Mouse (Mus musculus) retina, adult 2 months (tissue): Measurements from ENCODE around the gene Elavl4.

Experiments used
- DNase-seq: peaks from one replicate; pipeline ENCODE4 v3.0.0-alpha.2; 2012; ENCODE audit warnings: low read depth, low spot score

Gene Elavl4

GRCm38 (mm10) chr4:110351178-110352000 is at the start of gene Elavl4:
Elavl4 (minus strand) TSS chr4:110351909.
- DNase-seq = peak; percentile 6

GRCm38 (mm10) chr4:110397618-110398045 is 45.9 kb upstream of the Elavl4 start, which contains the start of gene Agbl4:
Agbl4 (plus strand) TSS chr4:110397661.
- no peak for DNase-seq

- no peak for DNase-seq
Observed at GRCm38 (mm10) chr4:110396221-110396620, 44.5 kb upstream of the Elavl4 start.

DNA sequence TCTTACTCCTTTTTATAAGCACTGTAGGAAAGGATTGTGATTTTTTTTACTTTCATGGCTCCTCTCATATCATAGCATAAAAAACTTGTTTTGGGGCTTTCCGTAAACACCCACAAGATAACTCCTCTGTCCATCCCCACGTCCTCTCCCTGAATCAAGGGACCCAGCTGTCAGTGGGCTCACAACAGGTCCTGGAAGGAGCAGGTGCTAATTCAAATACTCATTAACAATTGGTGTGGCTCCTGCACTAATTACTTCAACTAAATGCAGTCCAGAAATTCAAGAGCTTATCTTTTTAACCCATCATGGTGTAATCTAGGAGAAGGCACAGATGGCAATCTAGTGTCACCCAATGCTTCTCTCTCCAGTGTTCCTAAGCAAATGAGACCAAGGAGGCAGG is 8.9 kb upstream of the Elavl4 start:
- no peak for DNase-seq

DNA sequence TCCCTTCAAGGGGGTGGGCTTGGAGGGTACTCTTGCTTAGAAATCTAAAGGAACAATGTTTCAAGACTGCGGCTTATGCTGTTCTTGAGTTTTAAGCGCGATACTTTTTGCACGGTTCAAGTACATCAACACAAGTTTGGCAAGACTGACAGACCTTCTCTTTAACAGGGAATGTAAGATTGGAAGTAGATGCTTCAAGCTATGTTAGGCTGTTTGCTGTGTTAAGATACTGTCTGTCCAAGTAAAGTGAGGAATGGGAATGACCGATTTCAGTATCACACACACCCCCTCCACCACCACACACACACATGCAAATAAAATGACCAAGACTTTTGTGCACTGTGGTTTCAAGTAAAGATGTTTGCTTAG is 276 bp upstream of the Elavl4 start:
- peak; percentile 20 for DNase-seq

DNA sequence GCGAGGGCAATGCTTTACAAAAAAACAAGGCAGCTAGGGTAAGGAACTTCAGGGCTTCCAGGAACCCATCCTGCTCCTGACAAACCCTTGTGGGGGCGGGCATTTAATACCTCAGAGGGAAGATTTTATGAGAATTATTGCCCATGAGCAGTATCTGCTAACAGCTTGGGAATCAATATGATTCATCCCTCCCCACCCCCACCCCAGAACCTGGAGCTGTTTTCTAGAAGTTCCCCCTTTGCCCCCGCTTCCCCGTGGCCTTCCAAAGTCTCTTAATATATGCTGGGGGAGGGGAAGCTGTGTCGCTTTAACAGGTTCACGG is 892 bp downstream of the Elavl4 start:
- no peak for DNase-seq

DNA sequence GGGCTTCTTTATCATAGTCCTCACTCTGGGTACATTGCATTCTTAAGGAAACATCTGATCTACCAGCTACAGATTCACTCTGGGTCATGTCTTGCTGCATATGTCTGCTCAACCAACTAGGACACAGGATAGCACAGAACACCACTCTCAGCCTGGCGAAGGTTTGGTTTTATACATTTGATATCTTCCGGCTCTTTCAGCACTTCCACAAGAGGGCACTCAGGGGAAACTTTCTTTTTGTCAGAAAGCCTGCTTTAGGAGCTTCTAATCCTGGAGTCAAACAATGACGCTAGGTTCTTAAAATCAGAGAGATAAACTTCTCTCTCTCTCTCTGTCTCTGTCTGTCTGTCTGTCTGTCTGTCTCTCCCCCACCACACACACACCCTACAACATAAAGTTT is 27.8 kb downstream of the Elavl4 start:
- no peak for DNase-seq

GRCm38 (mm10) chr4:110312126-110312525 is 39.6 kb downstream of the Elavl4 start:
- DNase-seq = no peak

GRCm38 (mm10) chr4:110306972-110307371 is 44.7 kb downstream of the Elavl4 start:
- DNase-seq = no peak

DNA sequence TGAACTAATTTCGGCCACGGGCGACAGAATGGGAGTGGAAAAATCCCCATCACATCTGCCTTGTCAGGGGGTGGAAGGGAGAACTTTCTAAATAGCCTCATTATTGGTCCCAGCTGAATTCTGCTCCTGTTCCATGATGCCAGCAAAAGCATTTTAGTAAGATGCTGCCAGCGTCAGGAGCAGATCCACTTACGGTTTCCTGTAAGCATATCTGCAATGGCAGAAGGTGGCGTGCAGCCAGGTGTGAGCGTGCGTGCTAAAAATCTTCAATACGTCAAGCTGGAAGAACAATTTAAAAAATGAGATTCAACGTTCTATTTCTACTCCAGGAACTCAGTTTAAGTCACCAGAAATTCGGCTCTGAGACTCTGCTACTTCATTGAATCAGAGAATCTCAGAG is 45.1 kb downstream of the Elavl4 start:
- no peak for DNase-seq

DNA sequence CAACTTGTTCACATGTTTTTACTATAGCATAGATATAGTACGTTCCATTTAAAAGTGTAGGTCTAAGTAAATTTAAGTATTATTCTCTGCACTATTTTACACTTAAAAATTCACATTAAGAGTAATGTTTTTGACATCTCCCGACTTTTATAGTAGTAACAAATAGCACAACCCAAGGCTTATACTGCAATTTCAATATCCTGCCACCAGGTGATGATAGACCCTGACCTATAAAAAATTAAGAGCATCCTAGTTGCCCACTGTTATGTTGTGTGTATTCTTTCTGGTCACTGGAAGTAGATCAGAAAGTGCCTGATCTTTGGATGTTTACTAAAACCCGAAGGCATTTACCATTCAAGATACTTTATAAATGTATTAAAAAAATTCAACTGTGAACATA is 55.9 kb downstream of the Elavl4 start:
- DNase-seq = no peak

- no peak for DNase-seq
Observed at GRCm38 (mm10) chr4:110293238-110293637, 58.5 kb downstream of the Elavl4 start.

DNA sequence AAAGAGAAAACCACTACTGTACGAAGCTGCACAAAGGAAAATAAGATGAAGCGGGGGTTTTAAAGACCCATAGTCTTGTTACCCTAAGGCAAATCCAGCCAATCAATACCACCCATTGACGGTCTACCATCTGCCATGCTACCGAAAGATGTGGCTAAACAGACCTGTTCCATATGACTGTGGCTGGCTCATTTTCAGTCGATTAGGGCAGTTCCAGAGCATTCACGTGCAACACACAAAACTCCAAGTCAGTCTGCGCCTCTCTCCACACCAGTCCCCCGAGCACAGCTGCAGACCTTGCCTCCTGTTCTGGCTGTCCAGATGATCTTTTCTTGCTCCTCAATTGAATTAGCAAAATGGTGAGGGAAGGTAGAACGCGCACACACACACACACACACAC is 59.2 kb downstream of the Elavl4 start:
- no peak for DNase-seq

- DNase-seq = no peak
Observed at GRCm38 (mm10) chr4:110290544-110291095, 61.1 kb downstream of the Elavl4 start.

DNA sequence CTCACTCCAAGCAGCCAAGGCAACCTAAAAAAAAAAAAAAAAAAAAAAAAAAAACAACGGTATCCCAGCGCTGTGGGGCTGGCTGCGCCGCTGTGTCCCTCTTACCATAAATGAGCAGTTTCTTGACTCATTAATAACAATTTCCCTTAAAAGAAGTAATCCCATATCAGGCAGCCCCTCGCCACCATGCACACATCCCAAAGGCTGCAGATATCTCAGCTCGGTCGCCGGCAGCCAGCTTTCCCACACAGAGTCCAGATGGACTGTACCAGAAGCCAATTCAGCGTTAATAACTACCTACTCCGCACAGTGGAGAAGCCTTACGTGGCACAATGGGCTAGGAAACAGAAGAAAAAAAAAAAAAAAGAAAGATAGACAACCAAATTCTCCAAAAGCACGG is 61.7 kb downstream of the Elavl4 start:
- DNase-seq = no peak

GRCm38 (mm10) chr4:110287412-110288067 is 64.2 kb downstream of the Elavl4 start:
- DNase-seq = no peak

- no peak for DNase-seq
Observed at GRCm38 (mm10) chr4:110286841-110287240, 64.9 kb downstream of the Elavl4 start.

GRCm38 (mm10) chr4:110286371-110286781 is 65.3 kb downstream of the Elavl4 start:
- no peak for DNase-seq

- no peak for DNase-seq
Observed at GRCm38 (mm10) chr4:110285346-110286330, 66.1 kb downstream of the Elavl4 start.

GRCm38 (mm10) chr4:110284446-110284845 is 67.3 kb downstream of the Elavl4 start:
- no peak for DNase-seq

- no peak for DNase-seq
Observed at GRCm38 (mm10) chr4:110270046-110270445, 81.7 kb downstream of the Elavl4 start.
